Mouse (Mus musculus) A20 (cell line): ENCODE data around the gene Apoc1.
"Not testable (repeated sequence)": the region's sequence is repeated elsewhere in the genome, so short reads cannot be mapped to it uniquely, and the experiment has no call there.

ENCODE experiments used
- DNase-seq: peaks from one replicate; pipeline ENCODE4 v3.0.0-alpha.2; 2011; ENCODE audit warnings: low read depth, low spot score

The Apoc1 gene

DNA sequence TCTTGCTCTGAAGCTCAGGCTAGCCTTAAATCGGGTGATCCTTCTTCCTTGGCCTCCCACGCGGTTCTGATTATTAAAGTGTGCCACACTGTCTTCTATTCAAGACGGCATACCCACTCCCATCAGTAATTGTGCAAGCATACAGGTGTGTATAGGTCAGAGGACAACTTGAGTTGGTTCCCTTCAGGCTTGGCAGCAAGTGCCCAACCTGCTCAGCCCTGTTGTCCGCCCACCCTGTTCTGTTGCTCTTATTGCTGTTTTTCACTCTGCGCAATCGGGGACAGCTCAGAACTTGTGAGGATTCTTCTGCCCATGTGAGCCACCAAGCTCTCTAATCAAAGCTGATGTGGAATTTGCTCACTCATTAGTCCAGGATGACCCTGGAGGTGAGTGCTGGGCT lies 12.8 kb upstream of the Apoc1 start:
- DNase-seq = no peak

GRCm38 (mm10) chr7:19704475-19704874 lies 12.0 kb upstream of the Apoc1 start:
- no peak for DNase-seq

- no peak for DNase-seq
These were observed 10.5 kb upstream of the Apoc1 start for GRCm38 (mm10) chr7:19702859-19703555.

DNA sequence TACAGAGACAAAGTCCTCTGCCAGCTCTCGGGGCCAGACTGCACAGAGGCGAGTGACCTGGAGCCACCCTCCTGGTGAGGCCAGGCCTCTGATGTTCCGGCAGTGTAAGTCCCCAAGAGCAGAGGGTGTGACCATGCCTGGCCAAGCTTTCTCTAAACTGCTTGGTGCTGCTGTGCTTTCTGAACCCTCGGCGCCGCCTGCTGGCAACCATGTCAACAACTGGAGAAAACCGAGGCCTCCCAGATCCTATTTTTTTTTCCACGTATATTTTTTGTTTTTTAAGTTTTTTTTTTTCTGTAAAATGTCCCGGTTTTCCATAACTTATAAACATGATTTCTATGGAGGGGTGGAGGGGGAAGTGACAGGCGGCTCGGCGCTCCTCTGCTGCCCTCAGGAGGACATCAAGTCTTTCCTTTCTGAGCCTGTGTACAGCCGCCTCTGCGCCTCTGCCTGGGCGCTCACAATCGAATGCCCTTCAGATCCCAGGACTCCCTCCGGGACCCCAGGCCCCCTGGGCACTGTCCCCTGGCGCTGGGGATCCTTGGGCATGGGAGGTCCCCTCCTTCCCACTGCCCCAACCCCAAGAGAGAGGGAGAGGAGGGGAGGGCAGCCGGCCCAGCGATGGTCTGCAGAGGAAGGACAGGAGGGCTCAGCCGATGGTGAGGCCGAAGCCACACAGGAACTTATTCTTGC lies 8.8 kb upstream of the Apoc1 start:
- DNase-seq = peak; percentile 82

DNA sequence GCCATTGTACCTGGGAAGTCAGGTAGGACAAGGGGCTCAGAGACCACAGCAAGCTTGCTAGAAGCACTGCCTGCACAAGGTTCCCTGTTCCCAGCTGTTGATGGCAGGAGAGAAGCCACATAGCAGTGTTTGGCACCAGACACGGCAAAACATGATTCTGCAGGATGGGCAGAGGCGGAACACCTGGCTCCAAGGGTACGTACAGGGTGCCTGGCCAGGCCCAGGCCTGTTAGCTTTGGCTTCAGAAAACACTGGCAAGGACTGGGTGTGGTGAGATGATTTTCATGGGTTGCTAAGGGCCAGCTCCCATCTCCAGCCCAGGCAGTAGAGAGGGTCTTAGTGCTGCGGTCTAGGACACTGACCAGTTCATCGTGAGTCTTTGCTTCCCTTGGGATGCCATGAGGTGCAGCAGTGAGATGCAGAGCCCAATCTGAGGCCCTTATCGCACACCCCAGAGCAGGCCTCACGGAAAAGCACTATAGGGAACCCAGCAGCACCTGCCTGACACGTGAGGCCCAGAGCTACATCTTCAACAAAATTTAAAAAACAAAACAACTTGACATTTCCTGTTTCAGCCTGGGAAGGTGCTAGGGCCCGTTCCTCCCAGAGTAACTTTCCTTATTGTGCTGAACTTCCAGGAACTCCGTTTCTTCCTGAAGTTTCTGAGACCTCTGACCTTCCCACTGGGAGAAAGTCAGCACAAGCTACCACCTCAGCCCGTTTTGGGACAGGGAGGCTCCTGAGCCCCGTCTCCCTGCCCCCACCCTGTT lies 8.0 kb upstream of the Apoc1 start:
- DNase-seq = peak; percentile 64

GRCm38 (mm10) chr7:19699827-19700148 lies 7.3 kb upstream of the Apoc1 start:
- no peak for DNase-seq

DNA sequence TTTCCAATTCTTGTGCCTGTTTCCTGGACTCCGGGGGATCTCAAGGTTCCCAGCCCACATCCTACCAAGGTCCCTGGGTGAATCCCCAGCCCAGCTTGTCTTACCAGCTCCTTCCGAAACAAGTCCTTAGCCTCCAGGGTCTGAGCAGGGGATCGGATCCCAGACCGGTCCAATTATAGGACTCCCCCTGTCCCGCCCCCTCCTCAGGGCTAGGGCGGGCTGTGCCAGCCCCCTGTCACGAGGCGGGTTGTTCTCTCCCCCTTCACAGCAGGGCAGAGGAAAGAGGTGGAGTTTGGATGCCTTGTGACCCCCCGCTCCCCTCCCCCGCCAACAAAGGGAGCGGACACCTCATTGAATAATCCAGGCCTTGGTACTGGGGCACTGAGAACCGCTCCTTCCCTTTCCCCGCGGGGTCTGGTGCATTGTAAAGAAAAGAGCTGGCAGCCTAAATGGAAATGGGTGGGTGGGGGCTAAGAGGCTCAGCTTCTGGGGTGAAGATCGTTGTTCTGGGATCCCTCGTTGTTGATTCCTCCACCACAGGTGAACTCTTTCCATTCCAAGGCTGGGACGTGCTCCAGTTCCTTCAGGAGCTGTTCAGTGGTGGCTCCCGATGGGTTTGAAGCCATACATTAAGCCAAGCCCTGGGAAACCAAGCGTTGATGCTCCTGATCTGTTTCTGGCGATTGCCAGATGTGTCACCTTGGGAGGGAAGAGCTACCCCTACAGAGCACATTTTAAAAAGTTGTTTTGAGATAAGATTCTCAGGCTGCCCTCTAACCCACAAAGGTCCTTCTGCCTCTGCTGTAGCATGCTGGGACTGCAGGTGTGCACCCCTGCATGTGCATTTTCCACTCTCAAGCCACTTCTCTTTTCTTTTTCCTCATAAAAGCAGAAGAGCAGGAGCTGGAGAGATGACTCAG lies 6.7 kb upstream of the Apoc1 start, which contains the start of gene Apoe:
Apoe (minus strand) TSS at position 282 of the 920 bp plus-strand sequence.
- peak; percentile 75 for DNase-seq

DNA sequence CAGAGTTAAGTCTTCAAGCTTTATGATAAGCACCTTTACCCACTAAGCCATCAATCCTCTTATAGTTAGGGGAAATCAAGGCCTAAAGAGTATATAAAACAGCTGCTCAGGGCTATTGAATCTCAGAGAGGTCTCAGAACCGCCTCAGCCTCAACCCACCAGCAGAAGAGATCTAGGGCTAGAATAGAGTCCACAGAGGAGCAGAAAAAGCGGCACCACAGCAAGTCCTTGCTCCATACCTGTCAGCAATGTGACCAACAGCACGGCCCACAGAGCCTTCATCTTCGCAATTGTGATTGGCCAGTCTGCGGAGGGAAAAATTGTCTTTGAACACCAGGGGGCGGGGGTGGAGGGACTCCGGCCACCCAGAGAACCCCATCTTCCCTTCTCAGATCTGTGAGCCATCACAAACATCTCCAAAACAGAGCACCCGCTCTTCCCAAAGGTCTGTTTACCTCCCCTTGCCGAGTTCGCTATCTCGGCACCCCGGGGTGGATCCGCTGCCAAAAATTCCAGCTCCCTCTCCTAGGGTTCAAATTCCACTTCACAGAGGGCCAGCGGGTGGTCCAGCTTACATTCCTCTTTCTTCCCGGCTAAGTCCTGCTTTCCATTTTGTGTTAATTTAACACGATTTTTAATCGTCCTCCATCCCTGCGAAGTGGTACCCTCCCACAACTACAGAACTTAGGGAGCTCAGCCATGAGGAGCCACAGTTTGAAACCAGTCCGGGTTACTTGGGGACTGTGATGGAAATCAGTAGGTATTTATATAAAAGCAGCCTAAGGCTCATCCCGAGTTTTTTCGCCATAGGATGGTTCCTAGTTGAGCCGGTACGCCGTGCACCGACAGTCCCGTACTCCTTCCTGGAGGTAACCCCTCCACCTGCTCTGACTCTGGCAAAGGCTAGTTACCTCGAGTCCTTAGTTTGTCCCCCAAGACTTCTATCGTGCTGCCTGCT lies 5.8 kb upstream of the Apoc1 start:
- no peak for DNase-seq

DNA sequence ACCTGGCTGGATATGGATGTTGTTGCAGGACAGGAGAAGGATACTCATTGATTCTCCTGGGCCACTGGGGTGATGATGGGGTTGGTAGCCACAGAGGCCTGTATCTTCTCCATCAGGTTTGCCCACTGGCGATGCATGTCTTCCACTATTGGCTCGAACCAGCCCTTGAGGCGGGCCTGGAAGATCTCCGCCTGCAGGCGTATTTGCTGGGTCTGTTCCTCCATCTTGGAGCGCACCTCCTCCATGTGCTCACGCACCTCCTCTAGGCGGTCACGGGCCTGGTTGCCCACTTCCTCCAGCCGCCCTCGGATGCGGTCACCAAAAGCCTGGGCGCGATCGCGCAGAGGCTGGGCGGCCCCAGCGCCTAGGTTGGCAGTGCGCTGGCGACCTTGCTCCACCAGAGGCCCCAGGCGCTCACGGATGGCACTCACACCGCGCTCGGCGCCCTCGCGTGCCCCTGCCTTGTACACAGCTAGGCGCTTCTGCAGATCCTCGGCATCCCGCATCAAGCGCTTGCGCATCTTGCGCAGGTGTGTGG lies 3.9 kb upstream of the Apoc1 start:
- DNase-seq = no peak

DNA sequence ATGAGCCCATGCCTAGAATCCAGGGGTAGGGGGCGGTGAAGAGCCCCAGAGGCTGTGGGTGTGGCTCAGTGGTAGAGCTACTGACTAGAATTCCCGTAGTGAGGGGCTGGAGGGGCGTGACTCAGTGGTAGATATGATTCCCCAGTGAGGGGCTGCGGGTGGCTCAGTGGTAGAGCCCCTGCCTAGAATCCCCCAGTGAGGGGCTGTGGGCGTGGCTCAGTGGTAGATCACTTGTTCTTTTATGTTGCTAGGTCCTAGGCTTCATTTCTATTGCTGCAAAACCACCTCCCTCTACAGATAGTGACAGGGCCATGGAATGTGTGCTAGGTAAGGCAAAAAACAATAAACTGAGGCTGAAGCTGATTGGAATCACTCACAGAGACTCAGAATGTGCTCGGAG lies 3.4 kb upstream of the Apoc1 start:
- DNase-seq = no peak

DNA sequence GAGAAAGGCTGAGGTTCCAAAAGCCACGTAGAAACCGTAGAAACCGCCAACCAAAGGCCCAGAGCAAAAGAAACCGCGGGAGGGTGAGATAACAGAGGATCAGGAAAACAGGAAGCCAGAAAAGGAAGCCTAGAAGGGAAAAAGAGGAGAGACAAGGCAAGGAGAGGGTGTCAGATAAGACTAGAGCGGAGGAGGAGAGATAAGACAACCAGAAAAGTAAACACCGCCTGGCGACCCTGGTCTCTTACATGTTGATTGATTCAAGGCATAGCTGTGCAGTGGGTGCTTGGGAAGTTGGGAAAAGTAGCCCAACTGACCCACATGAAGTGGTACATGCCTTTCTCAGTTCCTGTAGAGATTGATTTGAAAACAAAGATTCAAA lies 2.7 kb upstream of the Apoc1 start:
- no peak for DNase-seq

GRCm38 (mm10) chr7:19694336-19695212 lies 2.1 kb upstream of the Apoc1 start:
- DNase-seq = no peak

DNA sequence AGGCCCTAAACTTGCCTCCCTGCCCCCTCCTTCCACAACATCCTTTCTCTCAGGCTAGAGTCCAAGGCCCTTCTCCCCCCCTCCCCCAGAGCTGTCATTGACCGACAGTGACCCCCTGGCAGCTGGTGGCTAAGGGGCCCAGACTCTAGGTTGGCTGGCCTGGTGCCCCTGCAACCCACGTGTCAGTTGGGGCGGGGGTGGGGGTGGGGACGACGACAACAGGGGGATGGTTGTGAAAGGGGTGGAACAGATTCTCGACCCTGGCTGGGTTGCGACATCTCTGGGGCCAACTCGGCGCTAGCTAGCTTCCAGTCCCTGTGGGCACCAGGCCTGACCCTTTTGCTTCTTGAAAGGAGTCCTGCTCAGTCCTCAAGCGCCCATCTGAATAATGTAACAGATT lies 961 bp upstream of the Apoc1 start:
- no peak for DNase-seq

DNA sequence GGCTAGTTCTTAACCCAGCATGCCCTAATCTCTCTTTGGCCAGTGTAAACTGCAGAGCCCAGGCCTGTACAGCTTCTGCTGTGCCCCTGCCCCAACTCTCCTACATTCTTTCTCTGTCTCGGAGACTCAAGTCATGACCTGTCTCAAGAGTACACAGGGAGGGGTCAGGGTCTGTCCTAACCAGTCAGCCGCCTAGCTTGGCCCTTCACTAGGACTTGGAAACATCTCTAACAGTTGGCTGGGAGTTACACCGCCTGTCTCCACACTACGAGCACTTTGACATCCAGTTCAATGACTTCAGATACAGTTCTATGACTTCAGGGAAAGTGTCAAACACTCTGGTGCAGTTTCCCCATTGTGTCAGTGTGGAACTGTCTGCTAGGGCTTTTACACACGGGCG lies 1.0 kb downstream of the Apoc1 start:
- DNase-seq = no peak

- DNase-seq = no peak
These were observed 1.6 kb downstream of the Apoc1 start for GRCm38 (mm10) chr7:19690845-19691244.

- no peak for DNase-seq
These were observed 3.8 kb downstream of the Apoc1 start for GRCm38 (mm10) chr7:19688611-19689010.

DNA sequence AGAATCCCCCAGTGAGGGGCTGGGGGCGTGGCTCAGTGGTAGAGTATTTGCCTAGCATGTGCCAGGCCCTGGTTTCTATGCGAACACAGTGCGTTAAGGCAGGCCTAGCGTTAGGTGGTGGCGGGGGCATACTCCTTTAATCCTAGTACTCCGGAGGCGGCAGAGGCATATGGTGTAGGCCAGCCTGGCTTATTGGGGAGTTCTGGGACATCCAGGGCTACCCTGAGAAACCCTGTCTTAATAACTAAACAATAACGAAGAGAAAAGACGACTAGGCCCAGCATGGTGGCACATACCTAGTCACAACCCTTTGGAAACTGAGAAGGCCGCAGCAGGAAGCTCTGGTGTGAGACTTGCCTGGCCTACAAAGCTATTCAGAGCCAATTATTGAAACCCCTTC lies 4.4 kb downstream of the Apoc1 start:
- DNase-seq = no peak

- not testable (repeated sequence) for DNase-seq
These were observed 5.4 kb downstream of the Apoc1 start for GRCm38 (mm10) chr7:19686927-19687583.

GRCm38 (mm10) chr7:19686521-19686920 lies 5.9 kb downstream of the Apoc1 start:
- DNase-seq = no peak
